Mouse (Mus musculus): Measurements from ENCODE around the gene Noc4l.

The Noc4l gene

GRCm38 (mm10) chr5:110609425-110609824 lies 43.8 kb downstream of the Noc4l start:
- no peak for DNase-seq (ENCODE audit: extremely low read depth, low read depth, low spot score)

GRCm38 (mm10) chr5:110608941-110609340 lies 44.3 kb downstream of the Noc4l start:
- DNase-seq (ENCODE audit: extremely low read depth, low read depth, low spot score), result no peak

GRCm38 (mm10) chr5:110608336-110608735 lies 44.9 kb downstream of the Noc4l start:
- DNase-seq (ENCODE audit: extremely low read depth, low read depth, low spot score), result no peak

GRCm38 (mm10) chr5:110607767-110608166 lies 45.5 kb downstream of the Noc4l start:
- no peak for DNase-seq (ENCODE audit: extremely low read depth, low read depth, low spot score)

- DNase-seq (ENCODE audit: extremely low read depth, low read depth, low spot score), result no peak
Observed at GRCm38 (mm10) chr5:110605531-110606221, 47.5 kb downstream of the Noc4l start.

GRCm38 (mm10) chr5:110604311-110604710 lies 48.9 kb downstream of the Noc4l start:
- DNase-seq (ENCODE audit: extremely low read depth, low read depth, low spot score), result no peak

- DNase-seq (ENCODE audit: extremely low read depth, low read depth, low spot score), result no peak
Observed at GRCm38 (mm10) chr5:110603016-110603685, 50.1 kb downstream of the Noc4l start.

All from fat pad, adult 2 months (tissue).